Mouse (Mus musculus) kidney, adult 2 months (tissue): ENCODE data around the gene Ilkap. TPM values are rescaled to one million over a fixed set of nuclear protein-coding genes. Genes with fewer than 3 reads are reported as not detected.

Experiments used
- DNase-seq: peaks from one replicate; pipeline ENCODE4 v3.0.0; 2021
- H3K27ac ChIP-seq: fragments of 200-500 bp; 2 replicates; pipeline ENCODE4 v1.5.1; 2012; ENCODE audit warnings: low read depth, low read length, control low read depth, inconsistent platforms; ENCODE audit not compliant: insufficient read depth
- H3K27me3 ChIP-seq: fragments of 200-500 bp; replicated peaks from 2 replicates; pipeline ENCODE4 v1.6.1; 2012; ENCODE audit warnings: mild to moderate bottlenecking, moderate library complexity, low read length, inconsistent platforms; ENCODE audit not compliant: control insufficient read depth, insufficient read depth
- H3K36me3 ChIP-seq: fragments of 200-500 bp; 2 replicates; pipeline ENCODE4 v1.6.1; 2012; ENCODE audit warnings: mild to moderate bottlenecking, moderate library complexity, low read length, inconsistent platforms; ENCODE audit not compliant: control insufficient read depth, insufficient read depth
- H3K4me1 ChIP-seq: fragments of 200-500 bp; 2 replicates; pipeline ENCODE4 v1.6.1; 2011; ENCODE audit warnings: low read length; ENCODE audit not compliant: control insufficient read depth, insufficient read depth
- H3K4me3 ChIP-seq: fragments of 200-500 bp; 2 replicates; pipeline ENCODE4 v1.5.1; 2011; ENCODE audit warnings: mild to moderate bottlenecking, low read depth, low read length, control low read depth; ENCODE audit not compliant: insufficient read depth
- CTCF ChIP-seq: fragments of 200-500 bp; conservative IDR thresholded peaks from 2 replicates; pipeline ENCODE4 v1.5.1; 2011; ENCODE audit warnings: low read depth, mild to moderate bottlenecking, control low read depth, low read length, moderate library complexity, mixed read lengths; ENCODE audit not compliant: insufficient read depth, insufficient read length
- POLR2A ChIP-seq: fragments of 200-500 bp; IDR thresholded peaks from one replicate; pipeline ENCODE4 v1.6.1; 2011; ENCODE audit warnings: low read depth, low read length, control low read depth
- WGBS: fragments of 180-500 bp; shearing (Covaris S2); methylation state at CpG from one replicate; pipeline ENCODE4 v1.1.7; 2018; 5-methylcytosine and 5-hydroxymethylcytosine counted together
- polyA plus RNA-seq: library from polyadenylated mRNA; depleted of rRNA; stranded (reverse); fragments of >200 nt; gene quantifications from 2 replicates; pipeline ENCODE4 v1.2.3, GENCODE M21; 2012

Ilkap gene
- polyA plus RNA-seq, 1 experiment: 47.9 TPM

DNA sequence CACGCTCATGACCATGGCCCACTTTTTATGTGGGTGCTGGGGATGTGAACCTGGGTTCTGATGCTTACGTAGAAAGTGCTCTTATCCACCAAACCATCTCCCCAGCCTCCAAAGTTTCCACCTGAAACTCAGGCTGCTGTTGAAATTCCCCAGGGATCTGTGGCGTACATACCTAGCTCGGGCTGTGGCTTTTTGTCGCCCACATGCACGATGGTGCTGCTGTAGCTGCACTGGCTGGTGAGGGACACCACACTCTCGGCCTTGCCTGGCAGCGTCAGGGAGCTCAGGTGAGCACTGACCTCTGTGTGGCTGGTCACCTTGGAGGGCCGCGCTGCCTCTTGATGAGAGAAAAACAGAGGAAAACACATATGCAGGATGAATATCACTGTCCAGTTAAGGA lies 30.6 kb upstream of the Ilkap start:
- Histone ChIP-seq H3K27me3 (no peaks in the 10 kb centered on the region), H3K36me3 (peaks cover 3% of the 10 kb centered on the region), H3K27ac (no peak overlapping the region), H3K4me1 (no peaks in the 10 kb centered on the region), H3K4me3 (no peak overlapping the region)
- no peak for DNase-seq
- TF ChIP-seq POLR2A (no peak), CTCF (no peak)
- 91% methylated on average over 10 of the region's 10 CpGs for WGBS

GRCm38 (mm10) chr1:91428614-91429013 lies 30.0 kb upstream of the Ilkap start:
- no peak overlapping the region for H3K27ac ChIP-seq
- H3K36me3 ChIP-seq: peaks cover 4% of the 10 kb centered on the region
- TF ChIP-seq CTCF: peak; percentile 87
- TF ChIP-seq POLR2A: no peak
- H3K27me3 ChIP-seq: no peaks in the 10 kb centered on the region
- no peaks in the 10 kb centered on the region for H3K4me1 ChIP-seq
- H3K4me3 ChIP-seq: no peak overlapping the region
- DNase-seq: peak; percentile 89
- 21% methylated on average over 4 of the region's 4 CpGs for WGBS

- H3K27ac ChIP-seq: no peak overlapping the region
- 73% methylated on average over 9 of the region's 9 CpGs for WGBS
- no peaks in the 10 kb centered on the region for H3K27me3 ChIP-seq
- no peak for TF ChIP-seq POLR2A
- no peak for TF ChIP-seq CTCF
- H3K36me3 ChIP-seq: peaks cover 4% of the 10 kb centered on the region; the same call in 1 of the 2 replicates
- H3K4me1 ChIP-seq: no peaks in the 10 kb centered on the region
- DNase-seq: no peak
- no peak overlapping the region for H3K4me3 ChIP-seq
Measured at GRCm38 (mm10) chr1:91426397-91426796, 27.8 kb upstream of the Ilkap start.

- TF ChIP-seq CTCF (no peak), POLR2A (no peak)
- WGBS: 83% methylated on average over 8 of the region's 8 CpGs
- DNase-seq: peak; percentile 63
- H3K27ac ChIP-seq: no peak overlapping the region
- H3K27me3 ChIP-seq: no peaks in the 10 kb centered on the region
- peaks cover 5% of the 10 kb centered on the region; the same call in 1 of the 2 replicates for H3K4me1 ChIP-seq
- no peak overlapping the region for H3K4me3 ChIP-seq
- H3K36me3 ChIP-seq: peaks cover 4% of the 10 kb centered on the region; the same call in 1 of the 2 replicates
Measured at GRCm38 (mm10) chr1:91420601-91421065, 22.0 kb upstream of the Ilkap start.

GRCm38 (mm10) chr1:91419862-91420600 lies 21.4 kb upstream of the Ilkap start:
- 75% methylated on average over 10 of the region's 10 CpGs for WGBS
- TF ChIP-seq CTCF (no peak), POLR2A (no peak)
- Histone ChIP-seq H3K4me3 (no peak overlapping the region), H3K4me1 (peaks cover 5% of the 10 kb centered on the region; the same call in 1 of the 2 replicates), H3K36me3 (peaks cover 4% of the 10 kb centered on the region; the same call in 1 of the 2 replicates), H3K27ac (no peak overlapping the region), H3K27me3 (no peaks in the 10 kb centered on the region)
- DNase-seq: no peak

DNA sequence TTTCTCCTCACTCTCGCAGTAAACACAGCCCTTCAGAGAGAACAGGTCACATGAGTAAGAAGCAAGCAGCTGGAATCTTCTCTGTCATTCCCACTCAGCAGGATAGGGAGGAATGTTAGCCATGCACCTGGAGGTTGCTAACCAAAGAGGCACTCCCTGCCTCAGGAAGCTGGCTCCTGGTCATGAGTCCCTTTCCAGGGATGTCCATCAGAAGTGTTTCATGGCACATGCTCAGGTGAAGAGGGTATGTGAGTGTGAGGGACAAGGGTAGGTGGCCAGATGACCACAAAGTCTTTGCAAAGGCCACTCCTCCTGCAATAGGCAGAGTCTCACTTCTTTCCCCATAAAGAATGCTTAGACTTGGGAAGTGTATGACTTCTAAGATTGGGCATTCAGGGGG lies 19.4 kb upstream of the Ilkap start:
- WGBS: 73% methylated on average over 1 of the region's 1 CpGs
- 0 out of 2 replicates have a peak, but pooled peaks cover 2% of the 10 kb centered on the region for H3K36me3 ChIP-seq
- H3K27me3 ChIP-seq: no peaks in the 10 kb centered on the region
- H3K27ac ChIP-seq: no peak overlapping the region
- no peak overlapping the region for H3K4me3 ChIP-seq
- TF ChIP-seq POLR2A (no peak), CTCF (no peak)
- peaks cover 5% of the 10 kb centered on the region; the same call in 1 of the 2 replicates for H3K4me1 ChIP-seq
- DNase-seq: no peak

DNA sequence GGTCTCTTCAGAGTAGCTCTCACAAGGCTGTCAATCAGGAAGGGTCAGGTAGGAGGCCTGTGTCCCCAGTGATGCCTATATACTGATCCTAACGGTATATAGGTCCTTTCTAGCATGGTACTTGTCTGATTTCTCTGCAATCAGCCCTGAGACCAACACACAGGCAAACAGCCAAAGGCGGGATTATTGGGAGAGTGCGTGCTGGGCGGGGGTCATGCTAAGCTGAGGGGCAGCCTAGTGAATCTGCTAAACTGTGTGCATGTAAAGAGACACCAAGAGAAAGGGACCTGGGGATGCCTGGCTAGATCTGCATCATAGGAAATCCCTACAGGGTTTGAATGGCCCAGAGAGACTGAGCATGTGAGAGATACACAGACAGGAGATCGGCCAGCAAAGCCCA lies 16.7 kb upstream of the Ilkap start:
- H3K4me3 ChIP-seq: no peak overlapping the region
- no peaks in the 10 kb centered on the region for H3K27me3 ChIP-seq
- H3K4me1 ChIP-seq: no peaks in the 10 kb centered on the region
- WGBS: 91% methylated on average over 5 of the region's 5 CpGs
- TF ChIP-seq POLR2A: no peak
- TF ChIP-seq CTCF: no peak
- no peak overlapping the region for H3K27ac ChIP-seq
- H3K36me3 ChIP-seq: 0 out of 2 replicates have a peak, but pooled peaks cover 2% of the 10 kb centered on the region
- DNase-seq: no peak
